Mouse (Mus musculus) gastrocnemius, adult 8-10 months (tissue): ENCODE measurements around the gene Gsdma3. TPM values are rescaled to one million over a fixed set of nuclear protein-coding genes. Genes with fewer than 3 reads are reported as not detected.
"Not testable (repeated sequence)": the region's sequence is repeated elsewhere in the genome, so short reads cannot be mapped to it uniquely, and the experiment has no call there.

Experiments
- DNase-seq, 2 experiments: peaks; one replicate each; pipeline ENCODE4 v3.0.0; 2022; ENCODE audit warnings: low spot score in 2 of 2
- total RNA-seq, 4 experiments: library from RNA; stranded (reverse); gene quantifications; 2 replicates each; pipeline ENCODE4 v1.2.4; 2022

Gsdma3 gene
- total RNA-seq, 4 experiments from 2014 or later, result 5.5 to 18.2 (median 8.3) TPM

GRCm38 (mm10) chr11:98664091-98664490 lies 37.9 kb downstream of the Gsdma3 start, which contains the start of gene Gsdma:
Gene Gsdma (plus strand): TSS chr11:98664351.
- no peak for DNase-seq

- DNase-seq, result no peak
Observed at GRCm38 (mm10) chr11:98668984-98669383, 42.8 kb downstream of the Gsdma3 start.

DNA sequence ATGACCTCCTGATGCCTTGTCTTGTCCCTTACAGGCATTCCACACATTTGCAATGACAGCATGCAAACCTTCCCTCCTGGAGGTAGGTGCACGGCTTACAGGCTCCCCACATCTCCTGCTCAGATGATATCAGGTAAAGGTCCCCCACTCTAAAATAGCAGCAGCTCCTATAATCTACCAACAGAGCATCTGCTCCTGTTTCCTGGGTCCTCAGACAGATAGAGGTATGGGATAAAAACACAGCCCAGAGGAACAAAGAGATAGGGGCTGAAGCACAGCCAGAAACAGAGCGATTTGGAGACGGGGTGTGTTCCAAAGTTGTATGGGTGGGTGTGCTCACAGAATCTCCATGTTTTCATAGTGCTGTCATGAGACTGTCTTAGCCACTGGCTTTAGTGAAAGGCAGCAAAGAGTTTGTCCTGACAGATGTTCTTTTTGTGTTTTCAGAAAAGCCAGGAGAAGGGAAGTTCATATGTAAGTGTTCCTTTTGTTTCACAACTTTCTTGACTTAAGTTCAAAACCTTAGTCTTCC lies 45.2 kb downstream of the Gsdma3 start:
- no peak for DNase-seq

GRCm38 (mm10) chr11:98671857-98672256 lies 45.7 kb downstream of the Gsdma3 start:
- DNase-seq, result no peak

DNA sequence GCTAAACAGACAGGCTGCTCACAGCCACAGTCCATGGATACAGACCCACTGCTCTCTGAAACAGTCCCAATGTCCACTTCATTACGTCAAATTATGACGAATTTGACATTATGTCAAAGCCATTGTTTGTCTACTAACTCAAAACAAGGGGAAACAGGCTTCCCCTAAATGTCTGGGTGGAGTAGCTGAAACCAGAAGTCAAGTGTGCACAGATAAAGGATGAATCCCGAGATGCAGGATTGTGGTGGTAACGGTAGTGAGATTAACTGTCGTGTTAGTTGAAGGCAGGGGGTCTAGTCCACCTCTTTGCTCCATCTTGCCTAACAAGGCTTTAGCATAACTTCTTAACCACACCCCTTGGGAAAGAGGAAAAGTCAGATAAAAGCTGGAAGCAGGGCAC lies 46.3 kb downstream of the Gsdma3 start:
- DNase-seq, result no peak

DNA sequence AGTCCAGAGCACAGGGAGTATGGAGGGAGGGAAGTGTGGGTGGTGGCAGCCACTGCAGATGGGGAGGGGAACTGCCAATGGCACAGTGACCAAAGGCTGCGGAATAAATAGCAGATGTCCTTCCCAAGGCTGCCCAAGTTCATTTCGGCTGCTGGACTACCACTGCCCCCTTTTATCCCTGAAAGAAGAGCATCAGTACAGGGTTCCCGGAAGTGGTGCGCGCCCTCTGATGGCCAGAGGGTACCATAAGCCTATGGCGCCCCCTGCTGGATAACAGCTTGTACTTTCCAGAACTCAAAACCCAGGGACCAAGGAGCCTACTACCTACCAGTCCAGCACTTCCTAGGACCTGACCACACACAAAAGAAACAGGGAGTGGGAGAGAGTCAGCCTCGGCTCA lies 47.0 kb downstream of the Gsdma3 start:
- peak in 1 of 2 experiments; percentile 42 for DNase-seq

DNA sequence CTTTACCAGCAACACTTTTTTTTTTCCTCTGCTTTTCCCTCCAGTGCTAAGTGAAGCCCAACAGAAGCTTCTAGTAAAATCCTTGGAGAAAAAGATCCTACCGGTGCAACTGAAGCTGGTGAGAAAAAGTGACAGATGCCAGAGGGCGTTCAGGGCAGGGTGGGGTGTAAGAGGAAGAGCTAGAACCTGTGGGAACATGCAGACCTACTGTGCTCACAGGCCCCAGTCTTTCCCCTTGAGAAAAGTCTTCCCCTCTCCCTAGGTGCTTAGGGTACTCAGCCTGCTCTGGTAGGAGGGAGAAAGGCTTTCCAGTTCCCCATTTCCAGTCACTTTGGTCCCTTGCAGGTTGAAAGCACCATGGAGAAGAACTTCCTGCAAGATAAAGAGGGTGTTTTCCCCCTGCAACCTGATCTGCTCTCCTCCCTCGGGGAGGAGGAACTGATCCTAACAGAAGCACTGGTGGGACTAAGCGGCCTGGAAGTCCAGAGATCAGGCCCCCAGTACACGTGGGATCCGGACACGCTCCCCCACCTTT lies 49.7 kb downstream of the Gsdma3 start:
- DNase-seq, result no peak

DNA sequence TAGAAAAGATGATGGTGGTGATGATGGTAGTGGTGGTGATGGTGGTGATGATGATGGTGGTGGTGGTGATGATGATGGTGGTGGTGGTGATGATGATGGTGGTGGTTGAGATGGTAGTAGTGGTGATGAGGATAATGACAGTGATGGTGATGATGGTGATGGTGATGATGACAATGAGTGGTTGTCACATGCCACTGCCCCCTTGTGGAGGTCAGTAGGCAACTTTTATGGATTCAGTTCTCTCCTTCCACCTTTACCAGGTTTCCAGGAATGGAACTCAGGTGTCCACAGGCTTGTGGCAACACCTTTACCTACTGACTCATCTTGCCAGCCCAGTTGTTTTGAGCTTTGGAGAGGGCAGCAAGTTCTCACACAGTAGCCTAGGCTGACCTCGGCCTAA lies 53.9 kb downstream of the Gsdma3 start:
- no peak for DNase-seq

GRCm38 (mm10) chr11:98680595-98680994 lies 54.4 kb downstream of the Gsdma3 start:
- not testable (repeated sequence) for DNase-seq

DNA sequence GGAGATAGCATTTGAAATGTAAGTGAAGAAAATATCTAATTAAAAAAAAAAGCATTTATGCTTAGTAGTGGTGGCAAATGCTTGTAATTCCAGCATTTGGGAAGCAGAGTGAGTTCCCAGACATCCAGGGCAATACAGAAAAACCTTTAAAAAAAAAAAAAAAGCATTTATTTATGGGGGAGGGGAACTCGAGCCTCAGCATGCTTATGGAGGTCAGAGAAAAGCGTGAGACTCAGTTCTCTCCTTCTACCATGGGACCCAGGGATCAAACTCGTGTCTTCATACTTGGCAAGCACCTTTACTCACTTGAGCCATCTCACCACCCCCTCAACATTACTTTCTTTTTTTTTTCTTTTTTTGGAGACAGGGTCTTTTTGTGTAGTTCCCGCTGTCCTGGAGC lies 55.0 kb downstream of the Gsdma3 start:
- no peak for DNase-seq

GRCm38 (mm10) chr11:98681786-98682745 lies 55.9 kb downstream of the Gsdma3 start, which contains the start of gene Psmd3:
Gene Psmd3 (plus strand): TSS chr11:98682554.
- peak; percentile 94 for DNase-seq

- DNase-seq, result no peak
Observed at GRCm38 (mm10) chr11:98682811-98683210, 56.7 kb downstream of the Gsdma3 start.

GRCm38 (mm10) chr11:98685642-98686041 lies 59.5 kb downstream of the Gsdma3 start:
- no peak for DNase-seq

GRCm38 (mm10) chr11:98686976-98687375 lies 60.8 kb downstream of the Gsdma3 start:
- DNase-seq, result no peak

Other genes with a start within 250 kb of the Gsdma3 start
- gene Tcap, start 242.5 kb upstream of the Gsdma3 start, total RNA-seq, result 1,000 to 10,000 TPM; 3,817 to 5,138 (median 4,616) TPM
- 1 to 10 TPM; 2.7 to 6.6 (median 3.8) TPM for gene Pnmt, start 239.9 kb upstream of the Gsdma3 start, total RNA-seq
- gene Pgap3, start 225.9 kb upstream of the Gsdma3 start, total RNA-seq, result 1 to 10 TPM; 1.8 to 2.5 (median 2.2) TPM
- gene Erbb2, start 213.9 kb upstream of the Gsdma3 start, total RNA-seq, result 1 to 10 TPM; 1.3 to 1.5 (median 1.4) TPM
- gene Mien1, start 187.4 kb upstream of the Gsdma3 start, total RNA-seq, result 10 to 100 TPM; 34.5 to 41.7 (median 37.7) TPM
- gene Grb7, start 180.0 kb upstream of the Gsdma3 start, total RNA-seq, result under 1 TPM in 2 of 4 experiments, not detected in 2; 0.11 to 0.29 TPM
- not detected for gene Ikzf3, start 80.3 kb upstream of the Gsdma3 start, total RNA-seq
- not detected for gene Zpbp2, start 75.3 kb upstream of the Gsdma3 start, total RNA-seq
- gene Ormdl3, start 39.0 kb upstream of the Gsdma3 start, total RNA-seq, result 10 to 100 TPM; 26.7 to 31.9 (median 28.4) TPM
- gene Lrrc3c, start 28.1 kb upstream of the Gsdma3 start, total RNA-seq, result not detected
- 1 to 10 TPM; 5.1 to 6.1 (median 5.4) TPM for gene Gm12355, start 699 bp upstream of the Gsdma3 start, total RNA-seq
- gene Gsdma2, start 20.4 kb downstream of the Gsdma3 start, total RNA-seq, result under 1 TPM in 3 of 4 experiments, not detected in 1; 0.24 to 0.51 (median 0.25) TPM
- 1 to 10 TPM in 1 of 4 experiments, under 1 TPM in 3; 0.24 to 1.4 (median 0.85) TPM for gene Gsdma, start 38.0 kb downstream of the Gsdma3 start, total RNA-seq
- 100 to 1,000 TPM; 104 to 107 (median 104) TPM for gene Psmd3, start 56.2 kb downstream of the Gsdma3 start, total RNA-seq
- gene Csf3, start 74.9 kb downstream of the Gsdma3 start, total RNA-seq, result not detected
- gene Med24, start 103.1 kb downstream of the Gsdma3 start, total RNA-seq, result 10 to 100 TPM; 42.2 to 48.4 (median 47.9) TPM
- 10 to 100 TPM; 67.5 to 81.5 (median 76.2) TPM for gene Thra, start 114.3 kb downstream of the Gsdma3 start, total RNA-seq
- 100 to 1,000 TPM in 2 of 4 experiments, 10 to 100 TPM in 2; 83.4 to 175 (median 99.4) TPM for gene Nr1d1, start 149.0 kb downstream of the Gsdma3 start, total RNA-seq
- gene Msl1, start 169.2 kb downstream of the Gsdma3 start, total RNA-seq, result 10 to 100 TPM; 53.9 to 57.7 (median 55.8) TPM
- gene Casc3, start 178.5 kb downstream of the Gsdma3 start, total RNA-seq, result 10 to 100 TPM; 14.1 to 18.4 (median 15.2) TPM
- gene Rapgefl1, start 210.4 kb downstream of the Gsdma3 start, total RNA-seq, result under 1 TPM in 2 of 4 experiments, not detected in 2; 0.08 to 0.29 TPM
- gene Wipf2, start 237.3 kb downstream of the Gsdma3 start, total RNA-seq, result 1 to 10 TPM; 5.0 to 9.1 (median 7.7) TPM